Mouse (Mus musculus): ENCODE measurements around the gene Mdfi.

DNA sequence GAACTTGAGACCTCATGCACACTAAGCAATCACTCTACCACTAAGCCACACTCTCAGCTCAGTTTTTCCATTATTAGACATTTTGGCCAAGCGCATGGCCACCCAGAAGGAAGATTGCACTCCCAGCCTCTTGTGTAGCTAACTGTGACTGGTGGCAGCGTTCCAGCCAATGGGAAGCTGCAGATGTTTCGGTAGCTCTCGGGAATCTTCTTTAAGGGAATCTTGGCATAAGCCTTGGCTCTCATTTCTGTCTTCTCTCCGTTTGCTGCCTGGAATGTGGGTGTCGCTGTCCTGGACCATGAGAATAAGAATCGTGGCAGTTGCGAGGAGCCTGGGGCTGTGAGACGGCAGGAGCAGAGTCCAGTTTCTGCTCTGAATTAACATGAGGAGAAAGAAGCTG, 28.3 kb downstream of the Mdfi start:
- no peak for TF ChIP-seq POLR2A (IDR thresholded peaks at IDR 0.05; ENCODE audit: extremely low read depth, insufficient read depth, low read length)
- TF ChIP-seq CTCF (IDR thresholded peaks at IDR 0.05; ENCODE audit: low read depth, low read length): no peak
